8 mouse cellular contexts compared by ENCODE assay signal in genomic region chr15:102279092-102279782, GRCm38 (mm10). TPM values are rescaled to one million over a fixed set of nuclear protein-coding genes. Genes with fewer than 3 reads are reported as not detected.
DNase-seq lines count a peak whose midpoint lies in the region; ATAC-seq lines count a peak whose summit lies in the region.

Gene Mfsd5, plus strand, starts transcription at chr15:102279454.

- 0 out of 2 replicates have a peak, but pooled peaks cover 21% of the 10 kb centered on the region for H3K36me3 ChIP-seq in hindbrain, embryonic 15.5 days

- DNase-seq in ZHBTc4 (ENCODE audit: low read depth, low spot score) = peak; percentile 97
- DNase-seq in cerebellum, postnatal 4 days (ENCODE audit: low spot score in 2 of 2) = peak; percentile 66 to 92
- DNase-seq in gastrocnemius, adult 18-20 months (ENCODE audit: low spot score) = peak; percentile 85
- DNase-seq in left cerebral cortex, adult 11 months (ENCODE audit: low spot score) = peak; percentile 73
- DNase-seq in lung, postnatal 4 days = peak; percentile 91 to 93
- DNase-seq in retina, postnatal 1 day = peak; percentile 94
- peak; percentile 95 for DNase-seq in thymus, postnatal 4 days

- H3K9me3 ChIP-seq in hindbrain, embryonic 15.5 days = no peaks in the 10 kb centered on the region

- ATAC-seq in hindbrain, embryonic 15.5 days (ENCODE audit: low FRiP score, low read depth) = peak; percentile 95

- peak within 1 kb of the TSS; percentile 90 for H3K27ac ChIP-seq in hindbrain, embryonic 15.5 days (replicated peaks)

- peak within 1 kb of the TSS; percentile 79 for H3K4me2 ChIP-seq in hindbrain, embryonic 15.5 days

- WGBS in hindbrain, embryonic 15.5 days = under 1% methylated on average over 63 of the region's 65 CpGs

- peak within 1 kb of the TSS; percentile 84 for H3K4me3 ChIP-seq in hindbrain, embryonic 15.5 days

- no peaks in the 10 kb centered on the region for H3K27me3 ChIP-seq in hindbrain, embryonic 15.5 days

- peak within 1 kb of the TSS; percentile 86 for H3K9ac ChIP-seq in hindbrain, embryonic 15.5 days

- peaks cover 23% of the 10 kb centered on the region for H3K4me1 ChIP-seq in hindbrain, embryonic 15.5 days (replicated peaks)

RNA-seq across cellular contexts. Expression of gene Mfsd5, which starts in this region (rescaled TPM):
- total RNA-seq in gastrocnemius, adult 18-20 months (2021) = 10 to 100 TPM; 15.7 to 16.4 TPM
- polyA plus RNA-seq in hindbrain, embryonic 15.5 days (2015; fragmentation: Nextera tagmentation; extraction: Ambion mirVana) = 59.7 and 63.5 TPM in 2 replicates

Comparison
In these comparisons a context has a peak if more than half of its experiments do, and no peak if none do; other contexts are left out.
1. Peak in every context shown above with its lines: DNase-seq, ATAC-seq, H3K4me3 ChIP-seq and H3K27ac ChIP-seq.